Mouse (Mus musculus): Measurements from ENCODE around the gene Tmem238.

- TF ChIP-seq POLR2A (IDR thresholded peaks at IDR 0.05; ENCODE audit: control insufficient read depth in 1 of 2, insufficient read depth in 1 of 2, low read depth in 1 of 2, low read length in 2 of 2, poor library complexity in 1 of 2): no peak
- TF ChIP-seq CTCF (IDR thresholded peaks at IDR 0.05 in 2 of 3, conservative IDR thresholded peaks at IDR 0.05 in 1 of 3; ENCODE audit: control insufficient read depth in 1 of 3, insufficient read depth in 1 of 3, low read depth in 2 of 3, low read length in 3 of 3, poor library complexity in 1 of 3, severe bottlenecking in 1 of 3): no peak
- no peak for TF ChIP-seq MEF2A (IDR thresholded peaks at IDR 0.05; ENCODE audit: extremely low read depth, insufficient replicate concordance, low read depth, low read length, poor library complexity, severe bottlenecking)
- no peak for TF ChIP-seq ZC3H11A (IDR thresholded peaks at IDR 0.05; ENCODE audit: low read depth, low read length)
- TF ChIP-seq EP300 (IDR thresholded peaks at IDR 0.05; ENCODE audit: low read depth in 1 of 2, low read length in 2 of 2): no peak
- TF ChIP-seq CHD2 (IDR thresholded peaks at IDR 0.05; ENCODE audit: low read length): no peak
- TF ChIP-seq HCFC1 (IDR thresholded peaks at IDR 0.05; ENCODE audit: low read depth, low read length): no peak
- TF ChIP-seq GATA1 (IDR thresholded peaks at IDR 0.05; ENCODE audit: low read depth, low read length): no peak
Observed at GRCm38 (mm10) chr7:4771202-4771601, 18.3 kb downstream of the Tmem238 start, which contains the start of gene Fam71e2.
